Mouse (Mus musculus) spleen, adult 2 months (tissue): ENCODE results near the gene Jmjd1c.

Experiments
- CTCF ChIP-seq: fragments of 200-500 bp; IDR thresholded peaks from 2 replicates; pipeline ENCODE4 v1.5.1; 2011; ENCODE audit warnings: mild to moderate bottlenecking, inconsistent platforms; ENCODE audit not compliant: insufficient read depth, insufficient read length, insufficient replicate concordance; ENCODE audit errors: extremely low read depth
- POLR2A ChIP-seq: fragments of 200-500 bp; IDR thresholded peaks from 2 replicates; pipeline ENCODE4 v1.6.1; 2011; ENCODE audit warnings: low read depth, low read length, inconsistent platforms

DNA sequence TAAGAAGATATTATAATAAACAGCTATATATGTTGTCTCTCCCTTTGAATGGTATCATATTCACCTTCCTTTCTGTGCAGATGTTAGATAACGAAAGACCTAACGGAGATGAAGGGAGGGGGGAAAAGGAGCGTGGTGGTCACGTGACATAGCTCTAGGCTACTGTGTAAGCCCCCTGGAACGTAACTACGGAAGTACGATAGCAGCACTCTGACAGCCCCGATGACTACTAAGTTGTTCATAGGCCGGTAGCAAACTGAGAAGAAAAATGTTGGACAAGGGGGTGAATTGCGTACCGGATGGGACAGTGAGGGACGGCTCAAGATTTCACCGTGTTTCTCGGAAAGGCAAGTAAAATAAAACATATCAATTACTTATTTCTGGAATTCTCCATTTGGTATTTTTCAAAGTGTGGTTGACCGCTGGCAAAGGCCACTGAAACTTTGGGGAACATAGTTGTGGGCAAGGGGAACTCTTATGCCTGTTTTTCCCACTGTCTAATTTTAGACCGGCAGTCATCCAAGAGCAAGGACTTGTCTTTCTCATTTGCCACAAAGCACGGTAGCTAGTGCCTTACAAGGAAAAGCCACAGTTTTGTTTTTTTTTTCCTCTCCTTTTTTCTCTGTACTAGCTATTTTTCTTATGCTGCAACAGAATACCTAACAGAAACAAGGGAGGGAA lies 201.4 kb downstream of the Jmjd1c start:
- no peak for TF ChIP-seq CTCF
- no peak for TF ChIP-seq POLR2A
